Mouse (Mus musculus): ENCODE measurements around the gene Olfm1.

The Olfm1 gene

DNA sequence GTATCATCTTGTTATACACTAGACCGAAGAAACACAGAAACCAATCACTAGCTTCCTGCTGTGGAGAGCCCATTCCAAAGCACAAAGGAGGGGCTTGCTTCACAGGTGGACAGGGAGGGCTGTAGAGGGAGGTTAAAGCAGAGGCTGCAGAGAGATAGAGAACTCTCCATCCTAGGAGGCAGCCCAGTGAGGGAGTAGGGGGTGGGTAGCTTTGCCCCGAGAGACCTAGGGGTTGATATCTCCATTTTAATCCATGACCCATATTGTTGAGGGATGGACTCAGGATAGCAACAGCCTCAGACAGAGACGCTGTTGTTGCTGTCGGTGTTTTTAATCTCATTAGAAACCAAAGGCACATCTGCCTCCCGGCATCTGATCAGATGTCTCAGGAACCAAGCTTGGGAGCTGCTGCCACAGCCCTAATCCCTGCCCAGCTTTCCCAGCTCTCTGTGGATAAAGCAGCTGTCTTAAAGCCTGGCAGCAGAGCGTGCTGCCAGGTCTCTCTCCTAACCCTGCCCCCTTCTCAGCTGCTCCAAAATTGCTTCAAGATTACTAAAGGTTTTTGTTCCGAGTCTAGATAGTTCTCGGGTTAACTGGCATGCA lies 34.9 kb downstream of the Olfm1 start:
- Histone ChIP-seq H3K9me3 (ENCODE audit: low read length) (peaks cover 21% of the 10 kb centered on the region), H3K4me3 (replicated peaks; ENCODE audit: low read length) (no peak overlapping the region), H3K36me3 (ENCODE audit: insufficient read depth, low read length) (no peaks in the 10 kb centered on the region), H3K4me1 (replicated peaks; ENCODE audit: low read depth, low read length) (peaks cover under 1% of the 10 kb centered on the region; the same call in 1 of the 2 replicates), H3K27me3 (ENCODE audit: insufficient read depth, low read length) (no peaks in the 10 kb centered on the region)
- no peak for TF ChIP-seq POU5F1 (IDR thresholded peaks at IDR 0.05; ENCODE audit: borderline replicate concordance, low read length)
- TF ChIP-seq NANOG (IDR thresholded peaks at IDR 0.05; ENCODE audit: borderline replicate concordance, low read length) = no peak
- no peak for TF ChIP-seq CTCF (conservative IDR thresholded peaks at IDR 0.05; ENCODE audit: low read length)

DNA sequence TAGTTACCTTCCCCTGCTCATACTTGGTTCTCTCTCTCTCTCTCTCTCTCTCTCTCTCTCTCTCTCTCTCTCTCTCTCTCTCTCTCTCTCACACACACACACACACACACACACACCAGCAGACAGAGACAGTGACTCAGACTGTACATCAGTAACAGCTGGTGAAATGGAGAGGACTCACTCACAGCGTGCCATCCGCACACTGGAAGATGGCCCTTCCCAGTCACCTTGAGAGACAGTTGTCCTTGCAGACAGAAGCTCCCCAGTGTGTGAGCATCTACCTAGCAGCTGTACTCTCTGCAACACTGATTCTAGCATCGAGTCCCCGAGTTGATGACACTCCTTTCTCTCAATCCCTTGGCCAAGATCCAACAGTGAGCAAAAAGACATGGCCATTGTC lies 35.6 kb downstream of the Olfm1 start:
- TF ChIP-seq NANOG (IDR thresholded peaks at IDR 0.05; ENCODE audit: borderline replicate concordance, low read length) (no peak), CTCF (conservative IDR thresholded peaks at IDR 0.05; ENCODE audit: low read length) (no peak), POU5F1 (IDR thresholded peaks at IDR 0.05; ENCODE audit: borderline replicate concordance, low read length) (no peak)
- no peaks in the 10 kb centered on the region for H3K27me3 ChIP-seq (ENCODE audit: insufficient read depth, low read length)
- H3K4me1 ChIP-seq (replicated peaks; ENCODE audit: low read depth, low read length) = no peaks in the 10 kb centered on the region
- H3K4me3 ChIP-seq (replicated peaks; ENCODE audit: low read length) = no peak overlapping the region
- no peaks in the 10 kb centered on the region for H3K36me3 ChIP-seq (ENCODE audit: insufficient read depth, low read length)
- H3K9me3 ChIP-seq (ENCODE audit: low read length) = peaks cover 21% of the 10 kb centered on the region

DNA sequence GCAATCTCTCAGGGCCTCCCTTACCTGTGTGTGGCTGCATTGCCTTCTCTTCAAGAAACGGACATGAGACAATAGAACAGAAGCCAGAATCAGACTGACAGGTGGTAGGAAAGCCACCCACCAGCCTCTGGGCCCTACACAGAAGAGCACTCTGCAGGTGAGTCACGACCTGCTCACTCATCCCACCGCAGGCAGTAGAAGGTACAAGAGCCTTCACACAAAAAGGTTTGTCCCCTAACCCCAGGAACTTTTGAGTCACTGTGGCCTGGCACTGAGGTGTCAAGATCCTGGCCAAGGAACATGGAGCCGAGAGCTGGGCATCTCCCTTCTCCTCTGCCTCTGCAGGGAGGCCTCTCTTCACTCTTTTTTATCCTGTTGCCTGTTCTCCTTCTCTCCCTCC lies 42.3 kb downstream of the Olfm1 start:
- no peak for TF ChIP-seq POU5F1 (IDR thresholded peaks at IDR 0.05; ENCODE audit: borderline replicate concordance, low read length)
- TF ChIP-seq CTCF (conservative IDR thresholded peaks at IDR 0.05; ENCODE audit: low read length) = no peak
- no peak for TF ChIP-seq NANOG (IDR thresholded peaks at IDR 0.05; ENCODE audit: borderline replicate concordance, low read length)
- H3K27me3 ChIP-seq (ENCODE audit: insufficient read depth, low read length) = peaks cover 13% of the 10 kb centered on the region
- H3K36me3 ChIP-seq (ENCODE audit: insufficient read depth, low read length) = no peaks in the 10 kb centered on the region
- no peaks in the 10 kb centered on the region for H3K4me1 ChIP-seq (replicated peaks; ENCODE audit: low read depth, low read length)
- H3K9me3 ChIP-seq (ENCODE audit: low read length) = peaks cover 15% of the 10 kb centered on the region
- H3K4me3 ChIP-seq (replicated peaks; ENCODE audit: low read length) = no peak overlapping the region

DNA sequence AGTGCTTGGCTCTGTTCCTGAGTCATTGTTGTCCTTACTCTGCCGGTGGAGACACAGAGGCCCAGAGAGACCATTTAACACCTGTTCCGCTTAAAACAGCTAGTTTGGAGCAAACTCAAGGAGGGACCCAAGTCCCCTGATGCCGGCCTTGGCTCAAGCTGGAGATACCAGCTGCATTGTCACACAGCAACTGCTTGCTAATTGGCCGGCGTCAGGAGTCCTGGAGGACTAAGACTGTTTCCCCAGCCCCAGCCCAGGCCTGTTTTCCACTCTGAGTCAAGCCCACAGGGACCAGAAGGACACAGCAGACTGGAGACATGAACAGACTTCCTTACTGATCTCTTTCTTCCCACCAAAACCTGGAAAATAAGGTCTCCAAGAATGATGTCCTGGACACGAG lies 43.7 kb downstream of the Olfm1 start:
- H3K4me3 ChIP-seq (replicated peaks; ENCODE audit: low read length) = no peak overlapping the region
- H3K4me1 ChIP-seq (replicated peaks; ENCODE audit: low read depth, low read length) = peaks cover 2% of the 10 kb centered on the region
- peaks cover 15% of the 10 kb centered on the region for H3K9me3 ChIP-seq (ENCODE audit: low read length)
- H3K27me3 ChIP-seq (ENCODE audit: insufficient read depth, low read length) = peaks cover 20% of the 10 kb centered on the region
- TF ChIP-seq POU5F1 (IDR thresholded peaks at IDR 0.05; ENCODE audit: borderline replicate concordance, low read length) = no peak
- TF ChIP-seq CTCF (conservative IDR thresholded peaks at IDR 0.05; ENCODE audit: low read length) = no peak
- no peak for TF ChIP-seq NANOG (IDR thresholded peaks at IDR 0.05; ENCODE audit: borderline replicate concordance, low read length)
- no peaks in the 10 kb centered on the region for H3K36me3 ChIP-seq (ENCODE audit: insufficient read depth, low read length)

DNA sequence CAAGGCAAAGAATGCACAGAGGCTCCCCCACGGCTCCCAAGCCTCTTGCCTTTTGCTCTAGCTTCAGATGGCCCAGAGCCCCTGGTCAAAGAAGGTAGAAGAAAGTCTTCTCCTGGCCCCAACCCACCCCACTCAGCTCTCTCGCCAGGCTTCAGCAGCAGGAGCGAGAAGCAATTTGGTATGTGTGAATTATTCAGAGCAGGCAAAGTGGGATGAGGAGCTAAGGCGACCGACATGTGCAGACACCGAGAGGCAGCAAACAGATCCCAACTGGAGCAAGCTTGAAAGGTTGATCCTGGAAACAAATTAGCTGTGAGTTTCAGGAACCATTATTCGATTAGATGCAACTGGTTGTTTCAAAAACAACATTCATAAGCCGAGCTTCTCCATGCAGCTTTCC lies 46.8 kb downstream of the Olfm1 start:
- TF ChIP-seq POU5F1 (IDR thresholded peaks at IDR 0.05; ENCODE audit: borderline replicate concordance, low read length) = no peak
- no peak for TF ChIP-seq CTCF (conservative IDR thresholded peaks at IDR 0.05; ENCODE audit: low read length)
- no peak for TF ChIP-seq NANOG (IDR thresholded peaks at IDR 0.05; ENCODE audit: borderline replicate concordance, low read length)
- H3K27me3 ChIP-seq (ENCODE audit: insufficient read depth, low read length) = peaks cover 35% of the 10 kb centered on the region
- peaks cover 27% of the 10 kb centered on the region for H3K4me1 ChIP-seq (replicated peaks; ENCODE audit: low read depth, low read length)
- H3K4me3 ChIP-seq (replicated peaks; ENCODE audit: low read length) = no peak overlapping the region
- no peaks in the 10 kb centered on the region for H3K36me3 ChIP-seq (ENCODE audit: insufficient read depth, low read length)
- peaks cover 15% of the 10 kb centered on the region for H3K9me3 ChIP-seq (ENCODE audit: low read length)

DNA sequence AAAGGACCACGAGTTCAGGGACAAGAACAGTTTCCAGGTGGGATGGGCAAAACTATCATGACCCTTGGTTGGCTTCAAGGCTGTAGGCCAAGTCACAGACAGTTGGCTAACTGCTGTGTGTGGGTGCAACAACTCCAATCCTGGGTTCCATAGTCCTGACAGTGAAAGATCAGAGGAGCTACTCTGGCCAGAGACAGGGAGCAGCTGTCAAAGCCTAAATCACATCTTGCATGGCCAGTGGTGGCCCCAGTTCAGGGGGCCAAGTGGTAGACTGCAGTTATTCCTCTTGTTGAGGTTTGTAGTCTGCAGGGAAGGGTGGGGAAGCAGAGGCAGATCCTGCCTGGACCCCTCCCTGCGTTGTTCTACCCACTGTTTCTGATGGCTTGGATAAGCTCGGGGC lies 48.1 kb downstream of the Olfm1 start:
- peaks cover 31% of the 10 kb centered on the region for H3K4me1 ChIP-seq (replicated peaks; ENCODE audit: low read depth, low read length)
- H3K36me3 ChIP-seq (ENCODE audit: insufficient read depth, low read length) = no peaks in the 10 kb centered on the region
- H3K4me3 ChIP-seq (replicated peaks; ENCODE audit: low read length) = no peak overlapping the region
- peaks cover 39% of the 10 kb centered on the region for H3K27me3 ChIP-seq (ENCODE audit: insufficient read depth, low read length)
- peaks cover 15% of the 10 kb centered on the region for H3K9me3 ChIP-seq (ENCODE audit: low read length)
- TF ChIP-seq POU5F1 (IDR thresholded peaks at IDR 0.05; ENCODE audit: borderline replicate concordance, low read length) (no peak), CTCF (conservative IDR thresholded peaks at IDR 0.05; ENCODE audit: low read length) (no peak), NANOG (IDR thresholded peaks at IDR 0.05; ENCODE audit: borderline replicate concordance, low read length) (no peak)

DNA sequence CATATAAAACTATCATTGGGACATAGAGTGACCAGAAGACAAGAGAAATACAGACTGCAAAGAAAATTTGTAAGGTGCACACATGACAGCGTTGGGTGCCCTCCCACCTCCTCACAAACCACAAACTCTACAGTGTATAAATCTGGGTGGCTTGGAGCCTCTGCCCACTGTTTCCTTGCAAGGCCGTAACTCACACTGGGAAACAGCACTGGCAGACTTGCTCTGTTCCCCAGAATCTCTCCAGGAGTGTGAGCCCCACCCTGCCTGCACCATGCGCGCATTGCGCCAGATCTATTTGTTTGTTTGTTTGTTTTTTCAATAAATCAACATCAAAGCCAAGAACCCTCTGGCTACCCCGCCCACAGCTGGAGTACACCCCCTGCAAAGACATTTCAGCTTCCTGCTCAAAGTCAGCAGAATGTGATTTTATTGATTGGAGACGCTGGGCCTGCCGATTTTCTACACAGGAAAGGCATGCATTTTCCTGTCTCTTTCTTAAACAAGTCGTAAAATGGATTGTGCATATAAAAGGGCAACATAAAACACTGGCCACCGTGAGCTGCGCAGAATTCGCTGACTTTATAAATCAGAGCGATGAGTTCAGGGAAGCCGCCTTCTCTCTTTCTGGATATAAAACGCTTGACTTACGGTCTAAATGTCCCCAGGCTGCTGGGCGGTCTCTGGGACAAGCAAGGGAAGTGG lies 48.9 kb downstream of the Olfm1 start:
- Histone ChIP-seq H3K4me3 (replicated peaks; ENCODE audit: low read length) (peak overlapping the region; percentile 55), H3K27me3 (ENCODE audit: insufficient read depth, low read length) (peaks cover 39% of the 10 kb centered on the region), H3K9me3 (ENCODE audit: low read length) (peaks cover 15% of the 10 kb centered on the region), H3K4me1 (replicated peaks; ENCODE audit: low read depth, low read length) (peaks cover 31% of the 10 kb centered on the region), H3K36me3 (ENCODE audit: insufficient read depth, low read length) (no peaks in the 10 kb centered on the region)
- no peak for TF ChIP-seq CTCF (conservative IDR thresholded peaks at IDR 0.05; ENCODE audit: low read length)
- TF ChIP-seq NANOG (IDR thresholded peaks at IDR 0.05; ENCODE audit: borderline replicate concordance, low read length) = no peak
- no peak for TF ChIP-seq POU5F1 (IDR thresholded peaks at IDR 0.05; ENCODE audit: borderline replicate concordance, low read length)

DNA sequence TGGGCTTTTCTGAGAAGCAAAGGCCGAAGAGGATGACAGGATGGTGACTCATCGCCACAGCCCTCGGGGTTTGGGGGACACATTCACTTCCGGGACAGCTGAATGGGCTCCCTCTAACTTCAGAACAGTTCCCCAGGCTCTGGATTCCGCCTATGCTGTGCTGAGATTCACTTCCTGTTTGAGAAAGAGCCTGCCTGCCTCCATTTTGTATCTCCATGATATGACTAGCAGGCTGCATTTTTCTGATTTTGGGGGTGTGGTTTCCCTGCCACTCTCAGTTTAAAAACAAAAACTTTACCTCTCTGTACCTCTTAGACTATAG lies 49.4 kb downstream of the Olfm1 start:
- Histone ChIP-seq H3K4me3 (replicated peaks; ENCODE audit: low read length) (peak overlapping the region; percentile 55), H3K36me3 (ENCODE audit: insufficient read depth, low read length) (no peaks in the 10 kb centered on the region), H3K4me1 (replicated peaks; ENCODE audit: low read depth, low read length) (peaks cover 31% of the 10 kb centered on the region), H3K27me3 (ENCODE audit: insufficient read depth, low read length) (peaks cover 35% of the 10 kb centered on the region), H3K9me3 (ENCODE audit: low read length) (peaks cover 11% of the 10 kb centered on the region)
- TF ChIP-seq POU5F1 (IDR thresholded peaks at IDR 0.05; ENCODE audit: borderline replicate concordance, low read length) = no peak
- no peak for TF ChIP-seq NANOG (IDR thresholded peaks at IDR 0.05; ENCODE audit: borderline replicate concordance, low read length)
- no peak for TF ChIP-seq CTCF (conservative IDR thresholded peaks at IDR 0.05; ENCODE audit: low read length)

Measured in E14TG2a.4 (cell line).